Mouse (Mus musculus) limb, embryonic 15.5 days (tissue): ENCODE measurements at regions not wholly inside any gene's neighbourhood (a gene's known extent, or its start where the extent isn't known, plus 50 kb on each side); places are given as distances from the start of the nearest gene placed in this dataset.
"Not testable (repeated sequence)": the region's sequence is repeated elsewhere in the genome, so short reads cannot be mapped to it uniquely, and the experiment has no call there.

Experiments
- ATAC-seq: fragments of 200-750 bp; cut with Nextera tagmentation; 2 replicates; pipeline ENCODE4 v1.8.0; 2017; ENCODE audit warnings: low read depth, moderate TSS enrichment; ENCODE audit not compliant: insufficient number of reproducible peaks, low FRiP score, low TSS enrichment
- H3K27ac ChIP-seq: fragments of 300-500 bp; sonication (generic); 2 replicates; pipeline ENCODE4 v1.5.1; 2015; ENCODE audit warnings: moderate library complexity, mild to moderate bottlenecking, inconsistent platforms
- H3K27me3 ChIP-seq: fragments of 300-500 bp; sonication (generic); 2 replicates; pipeline ENCODE4 v1.6.1; 2015; ENCODE audit warnings: inconsistent platforms
- H3K36me3 ChIP-seq: fragments of 300-500 bp; sonication (generic); 2 replicates; pipeline ENCODE4 v1.6.1; 2015; ENCODE audit warnings: inconsistent platforms
- H3K4me1 ChIP-seq: fragments of 300-500 bp; sonication (generic); 2 replicates; pipeline ENCODE4 v1.6.1; 2015; ENCODE audit warnings: inconsistent platforms
- H3K4me2 ChIP-seq: fragments of 300-500 bp; sonication (generic); 2 replicates; pipeline ENCODE4 v1.6.1; 2015; ENCODE audit warnings: mild to moderate bottlenecking, inconsistent platforms
- H3K4me3 ChIP-seq: fragments of 300-500 bp; sonication (generic); 2 replicates; pipeline ENCODE4 v1.5.1; 2015; ENCODE audit warnings: mild to moderate bottlenecking, inconsistent platforms
- H3K9ac ChIP-seq: fragments of 300-500 bp; sonication (generic); 2 replicates; pipeline ENCODE4 v1.6.1; 2015; ENCODE audit warnings: inconsistent platforms
- H3K9me3 ChIP-seq: fragments of 300-500 bp; sonication (generic); 2 replicates; pipeline ENCODE4 v1.6.1; 2016; ENCODE audit warnings: inconsistent platforms
- WGBS: fragments of 180-500 bp; shearing (Covaris S2); methylation state at CpG from one replicate; pipeline ENCODE4 v1.1.7; 2015; 5-methylcytosine and 5-hydroxymethylcytosine counted together

DNA sequence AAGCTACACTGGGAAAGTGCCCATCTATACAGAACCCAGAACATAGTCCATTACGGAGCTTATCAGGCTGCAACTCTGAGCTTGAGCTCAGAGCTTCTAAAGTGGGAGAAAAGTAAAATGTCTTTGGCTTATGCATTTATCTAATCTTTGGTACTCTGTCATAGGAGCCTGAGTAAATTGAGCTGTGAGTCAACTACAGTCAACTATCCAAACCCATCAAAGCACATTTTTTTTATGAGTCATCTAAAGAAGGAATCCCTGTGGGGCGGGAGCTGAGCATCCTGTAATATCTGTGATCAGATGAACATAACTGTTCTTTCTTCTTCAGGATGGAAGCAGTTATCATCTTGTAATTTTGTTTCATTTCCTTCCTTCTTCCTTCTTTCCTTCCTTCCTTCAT lies 323.1 kb downstream of the Trib2 start:
- Histone ChIP-seq H3K4me3 (no peak overlapping the region), H3K27me3 (no peaks in the 10 kb centered on the region), H3K36me3 (no peaks in the 10 kb centered on the region), H3K27ac (no peak overlapping the region), H3K9ac (no peak overlapping the region), H3K9me3 (no peaks in the 10 kb centered on the region), H3K4me2 (no peak overlapping the region), H3K4me1 (no peaks in the 10 kb centered on the region)
- WGBS: 87% methylated on average over 2 of the region's 2 CpGs
- ATAC-seq: no peak

- H3K36me3 ChIP-seq: no peaks in the 10 kb centered on the region
- H3K9ac ChIP-seq: no peak overlapping the region
- H3K9me3 ChIP-seq: no peaks in the 10 kb centered on the region
- WGBS: 68% methylated on average over 3 of the region's 3 CpGs
- no peak overlapping the region for H3K27ac ChIP-seq
- no peak overlapping the region for H3K4me2 ChIP-seq
- H3K27me3 ChIP-seq: no peaks in the 10 kb centered on the region
- no peak for ATAC-seq
- H3K4me1 ChIP-seq: no peaks in the 10 kb centered on the region
- H3K4me3 ChIP-seq: no peak overlapping the region
Measured at GRCm38 (mm10) chr12:15472741-15473140, 344.0 kb downstream of the Trib2 start.

GRCm38 (mm10) chr12:15459429-15459828 lies 357.3 kb downstream of the Trib2 start:
- Histone ChIP-seq H3K4me3 (no peak overlapping the region), H3K9me3 (no peaks in the 10 kb centered on the region), H3K4me2 (no peak overlapping the region), H3K27me3 (no peaks in the 10 kb centered on the region), H3K27ac (no peak overlapping the region), H3K36me3 (no peaks in the 10 kb centered on the region), H3K9ac (no peak overlapping the region), H3K4me1 (no peaks in the 10 kb centered on the region)
- ATAC-seq: no peak
- 65% methylated on average over 1 of the region's 1 CpGs for WGBS

GRCm38 (mm10) chr12:15456369-15456768 lies 360.4 kb downstream of the Trib2 start:
- not testable (repeated sequence) for H3K4me2 ChIP-seq, H3K27me3 ChIP-seq, H3K27ac ChIP-seq, H3K36me3 ChIP-seq, H3K4me3 ChIP-seq, H3K9ac ChIP-seq, ATAC-seq, H3K9me3 ChIP-seq, H3K4me1 ChIP-seq

GRCm38 (mm10) chr12:15455744-15456143 lies 361.0 kb downstream of the Trib2 start:
- Histone ChIP-seq H3K36me3 (no peaks in the 10 kb centered on the region), H3K27me3 (no peaks in the 10 kb centered on the region), H3K9me3 (no peaks in the 10 kb centered on the region), H3K27ac (no peak overlapping the region), H3K9ac (no peak overlapping the region), H3K4me3 (no peak overlapping the region), H3K4me2 (no peak overlapping the region), H3K4me1 (no peaks in the 10 kb centered on the region)
- no peak for ATAC-seq
- WGBS: 53% methylated on average over 2 of the region's 2 CpGs

GRCm38 (mm10) chr12:15449484-15449883 lies 367.2 kb downstream of the Trib2 start:
- ATAC-seq: no peak
- H3K36me3 ChIP-seq: no peaks in the 10 kb centered on the region
- no peak overlapping the region for H3K9ac ChIP-seq
- WGBS: 73% methylated on average over 4 of the region's 4 CpGs
- no peaks in the 10 kb centered on the region for H3K4me1 ChIP-seq
- no peaks in the 10 kb centered on the region for H3K9me3 ChIP-seq
- H3K27me3 ChIP-seq: no peaks in the 10 kb centered on the region
- H3K4me3 ChIP-seq: no peak overlapping the region
- H3K27ac ChIP-seq: no peak overlapping the region
- H3K4me2 ChIP-seq: no peak overlapping the region

DNA sequence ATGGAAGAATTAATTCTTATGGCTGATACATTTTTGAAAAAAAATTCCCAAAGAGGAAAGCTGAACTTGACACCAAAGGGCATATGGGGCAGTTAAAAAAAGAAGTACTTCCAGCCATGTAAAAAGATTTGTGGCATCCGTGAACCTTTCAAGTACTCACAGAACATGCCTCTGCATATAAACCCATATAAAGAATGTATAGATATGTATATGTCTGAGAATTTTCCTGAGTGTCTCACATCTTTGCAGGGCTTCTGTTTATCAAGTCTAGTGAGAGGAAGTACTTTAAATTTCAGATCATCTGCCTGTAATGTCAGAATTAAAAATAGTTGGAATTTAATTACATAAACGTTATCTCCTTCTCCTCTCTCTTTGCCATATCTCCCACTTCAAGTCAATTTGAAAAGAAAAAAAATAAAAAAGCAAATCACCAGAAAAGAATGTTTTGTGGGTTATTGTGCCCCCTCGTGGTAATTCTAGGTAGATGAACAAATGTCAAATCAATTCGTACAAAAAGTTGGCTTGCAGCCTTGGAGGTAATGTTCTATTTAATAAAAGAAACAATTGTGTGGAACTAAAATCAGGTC lies 400.4 kb downstream of the Trib2 start:
- H3K36me3 ChIP-seq: no peaks in the 10 kb centered on the region
- no peak overlapping the region for H3K9ac ChIP-seq
- no peak for ATAC-seq
- H3K27ac ChIP-seq: no peak overlapping the region
- no peaks in the 10 kb centered on the region for H3K27me3 ChIP-seq
- H3K9me3 ChIP-seq: no peaks in the 10 kb centered on the region
- no peaks in the 10 kb centered on the region for H3K4me1 ChIP-seq
- no peak overlapping the region for H3K4me3 ChIP-seq
- 22% methylated on average over 4 of the region's 4 CpGs for WGBS
- no peak overlapping the region for H3K4me2 ChIP-seq

GRCm38 (mm10) chr12:15410419-15410818 lies 406.3 kb downstream of the Trib2 start:
- Histone ChIP-seq H3K27me3 (no peaks in the 10 kb centered on the region), H3K27ac (no peak overlapping the region), H3K4me2 (no peak overlapping the region), H3K4me3 (no peak overlapping the region), H3K9ac (no peak overlapping the region), H3K36me3 (no peaks in the 10 kb centered on the region), H3K4me1 (no peaks in the 10 kb centered on the region), H3K9me3 (no peaks in the 10 kb centered on the region)
- WGBS: 80% methylated on average over 3 of the region's 3 CpGs
- no peak for ATAC-seq

DNA sequence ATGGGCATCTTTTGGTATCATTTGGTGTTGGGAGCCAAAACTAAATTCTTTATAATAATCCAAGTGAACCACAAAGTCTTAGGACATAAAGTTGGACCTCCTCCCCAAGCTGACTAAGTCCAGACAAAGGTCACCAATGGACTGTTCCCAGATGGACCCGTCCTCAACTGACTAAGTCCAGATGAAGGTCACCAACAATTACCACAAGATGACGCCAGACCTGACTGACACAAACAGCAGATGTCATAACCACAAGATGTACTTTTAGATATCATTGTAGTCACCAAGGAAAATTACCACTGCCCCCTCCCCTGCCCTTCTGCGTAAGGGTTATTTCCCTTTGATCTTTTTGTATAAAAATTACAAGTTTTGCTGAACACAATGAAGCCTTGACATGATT lies 409.1 kb downstream of the Trib2 start:
- H3K4me3 ChIP-seq, ATAC-seq, H3K4me1 ChIP-seq, H3K36me3 ChIP-seq, H3K9me3 ChIP-seq, H3K9ac ChIP-seq, H3K4me2 ChIP-seq, H3K27me3 ChIP-seq, H3K27ac ChIP-seq: not testable (repeated sequence)
- WGBS: 66% methylated on average over 3 of the region's 3 CpGs

DNA sequence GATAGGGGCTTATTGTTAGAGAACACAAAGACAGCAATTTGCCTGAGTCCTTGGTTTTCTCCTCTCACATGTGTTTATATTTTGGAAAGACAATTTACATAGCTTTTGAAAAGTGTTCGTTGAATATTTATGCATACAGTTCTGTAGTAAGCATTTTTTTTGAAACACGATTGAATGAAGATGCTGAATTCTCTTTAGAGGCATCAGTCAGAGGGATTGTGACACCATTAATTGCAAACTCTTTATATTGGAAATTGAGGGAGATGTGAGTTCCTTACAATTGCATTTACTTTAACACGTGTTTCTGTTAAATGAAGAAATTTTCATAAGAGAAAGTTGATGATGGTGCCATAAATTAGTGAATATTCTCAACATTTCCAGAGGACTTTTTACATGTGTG lies 424.1 kb downstream of the Trib2 start:
- H3K9me3 ChIP-seq: no peaks in the 10 kb centered on the region
- H3K9ac ChIP-seq: no peak overlapping the region
- no peaks in the 10 kb centered on the region for H3K27me3 ChIP-seq
- no peak overlapping the region for H3K4me2 ChIP-seq
- H3K27ac ChIP-seq: no peak overlapping the region
- H3K4me3 ChIP-seq: no peak overlapping the region
- H3K4me1 ChIP-seq: no peaks in the 10 kb centered on the region
- ATAC-seq: no peak
- WGBS: 83% methylated on average over 3 of the region's 3 CpGs
- no peaks in the 10 kb centered on the region for H3K36me3 ChIP-seq

- no peak overlapping the region for H3K27ac ChIP-seq
- no peak overlapping the region for H3K4me2 ChIP-seq
- H3K4me1 ChIP-seq: no peaks in the 10 kb centered on the region
- H3K9me3 ChIP-seq: no peaks in the 10 kb centered on the region
- H3K36me3 ChIP-seq: no peaks in the 10 kb centered on the region
- H3K27me3 ChIP-seq: no peaks in the 10 kb centered on the region
- H3K4me3 ChIP-seq: no peak overlapping the region
- WGBS: 69% methylated on average over 1 of the region's 1 CpGs
- no peak overlapping the region for H3K9ac ChIP-seq
- no peak for ATAC-seq
Measured at GRCm38 (mm10) chr12:15388574-15388973, 428.1 kb downstream of the Trib2 start.

DNA sequence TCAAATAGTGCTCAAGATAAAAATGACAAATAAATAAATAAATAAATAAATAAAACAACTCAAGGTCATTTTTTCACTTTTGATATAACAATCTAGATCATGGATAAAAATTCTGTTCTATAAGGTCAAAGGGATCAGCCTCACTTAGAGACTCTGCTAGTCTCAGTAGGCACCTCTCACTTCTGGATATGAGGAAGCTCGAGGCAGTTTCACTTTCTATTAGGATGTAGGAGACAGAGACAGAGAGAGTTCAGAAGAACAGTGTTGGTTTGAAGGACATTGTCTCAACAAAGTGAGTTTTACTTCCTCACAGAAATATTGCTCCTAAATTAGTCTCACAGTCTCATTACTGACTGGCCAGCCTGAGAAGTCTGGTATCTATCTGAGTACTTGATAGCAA lies 458.9 kb downstream of the Trib2 start:
- Histone ChIP-seq H3K36me3 (no peaks in the 10 kb centered on the region), H3K27me3 (no peaks in the 10 kb centered on the region), H3K4me2 (no peak overlapping the region), H3K4me1 (no peaks in the 10 kb centered on the region), H3K4me3 (no peak overlapping the region), H3K9ac (no peak overlapping the region), H3K9me3 (no peaks in the 10 kb centered on the region), H3K27ac (no peak overlapping the region)
- ATAC-seq: no peak
- WGBS: 72% methylated on average over 1 of the region's 1 CpGs

GRCm38 (mm10) chr12:15320697-15321449 lies 495.8 kb downstream of the Trib2 start:
- Histone ChIP-seq H3K27me3 (no peaks in the 10 kb centered on the region), H3K36me3 (no peaks in the 10 kb centered on the region), H3K9me3 (no peaks in the 10 kb centered on the region), H3K4me3 (no peak overlapping the region), H3K9ac (no peak overlapping the region), H3K4me1 (no peaks in the 10 kb centered on the region), H3K4me2 (no peak overlapping the region), H3K27ac (no peak overlapping the region)
- 70% methylated on average over 5 of the region's 5 CpGs for WGBS
- no peak for ATAC-seq
